Mouse (Mus musculus) ZHBTc4 (cell line): Measurements from ENCODE around the gene Etv5.
"Not testable (repeated sequence)": the region's sequence is repeated elsewhere in the genome, so short reads cannot be mapped to it uniquely, and the experiment has no call there.

Experiments used
- DNase-seq: peaks from one replicate; pipeline ENCODE4 v3.0.0-alpha.2; 2011; ENCODE audit warnings: low read depth, low spot score

The Etv5 gene

GRCm38 (mm10) chr16:22396420-22396819, 43.1 kb downstream of the Etv5 start:
- no peak for DNase-seq

GRCm38 (mm10) chr16:22395093-22395844, 44.2 kb downstream of the Etv5 start:
- DNase-seq, result peak; percentile 88

GRCm38 (mm10) chr16:22390348-22390897, 49.1 kb downstream of the Etv5 start:
- no peak for DNase-seq

DNA sequence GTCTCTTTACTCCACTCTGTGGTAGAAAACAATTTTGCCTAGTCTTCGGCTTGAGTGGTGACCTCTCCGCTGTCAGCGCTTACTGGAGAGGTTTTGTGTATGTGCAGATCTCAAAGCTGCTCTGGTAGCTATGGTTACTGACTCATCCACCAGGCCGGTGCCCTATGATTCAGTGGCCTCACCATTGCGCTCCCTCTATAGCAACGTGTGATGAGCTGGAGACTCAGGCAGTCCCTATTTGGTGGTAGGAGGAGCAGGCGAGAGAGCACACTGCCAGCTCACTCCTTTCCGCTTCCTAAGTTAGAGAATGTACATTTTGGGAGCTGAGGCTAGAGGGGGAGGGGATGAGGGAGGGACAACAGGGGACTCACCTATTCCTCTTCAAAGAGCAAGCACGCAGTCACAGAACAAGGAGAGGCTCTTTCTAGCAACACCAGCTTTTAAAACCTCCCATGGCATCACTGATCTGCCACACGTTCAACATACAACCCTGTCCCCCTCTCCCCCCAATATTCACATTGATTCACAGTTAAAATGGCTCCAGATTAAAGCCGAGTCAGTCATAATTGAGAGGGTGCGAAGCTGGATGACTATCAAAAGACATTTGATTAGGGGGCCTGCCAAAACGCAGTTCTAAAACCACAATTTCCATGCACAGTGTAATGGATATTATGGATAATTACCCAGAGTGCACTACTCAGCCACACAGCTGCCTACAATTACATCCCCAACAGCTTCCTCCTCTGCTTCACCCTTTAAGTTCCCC, 50.2 kb downstream of the Etv5 start:
- DNase-seq, result peak; percentile 56

DNA sequence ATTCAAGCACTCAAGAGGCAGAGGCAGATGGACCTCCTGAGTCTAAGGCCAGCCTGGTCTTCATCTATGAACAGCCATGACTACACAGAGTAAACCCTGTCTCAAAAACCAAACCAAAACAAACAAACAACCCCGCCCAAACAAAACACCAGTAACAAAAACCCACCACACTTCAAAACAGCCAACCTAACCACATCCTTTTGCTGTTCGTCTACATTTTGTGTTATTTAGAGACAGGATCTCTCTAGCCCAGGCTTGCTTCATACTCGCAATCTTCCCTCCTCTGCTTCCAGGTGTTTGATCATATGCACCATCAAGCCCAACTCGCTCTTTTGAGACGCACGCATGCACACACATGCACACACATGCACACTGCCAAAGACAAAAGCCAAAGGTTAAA, 51.8 kb downstream of the Etv5 start:
- DNase-seq, result no peak

GRCm38 (mm10) chr16:22382018-22382417, 57.5 kb downstream of the Etv5 start:
- not testable (repeated sequence) for DNase-seq

- DNase-seq, result no peak
Measured at GRCm38 (mm10) chr16:22380981-22381380, 58.5 kb downstream of the Etv5 start.

- DNase-seq, result no peak
Measured at GRCm38 (mm10) chr16:22379986-22380385, 59.5 kb downstream of the Etv5 start.

DNA sequence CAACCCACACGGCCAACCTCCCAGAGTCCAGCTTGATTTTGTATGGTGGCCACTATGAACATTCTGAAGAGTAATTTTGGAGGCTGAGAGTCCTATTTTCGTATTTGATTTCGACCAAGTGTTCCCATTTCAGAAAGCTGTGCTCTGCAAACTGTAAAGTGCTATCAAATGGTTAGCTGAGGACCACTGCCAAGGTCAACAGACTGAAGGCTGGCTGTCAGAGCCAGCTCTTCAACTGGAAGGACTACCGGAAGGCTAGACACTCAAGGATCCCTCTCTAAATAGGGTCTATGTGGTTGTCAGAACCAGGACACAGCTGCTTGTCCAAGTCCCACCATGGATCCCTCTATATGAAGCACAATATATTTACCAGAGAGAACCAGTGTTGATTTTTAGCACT, 60.2 kb downstream of the Etv5 start:
- DNase-seq, result no peak

DNA sequence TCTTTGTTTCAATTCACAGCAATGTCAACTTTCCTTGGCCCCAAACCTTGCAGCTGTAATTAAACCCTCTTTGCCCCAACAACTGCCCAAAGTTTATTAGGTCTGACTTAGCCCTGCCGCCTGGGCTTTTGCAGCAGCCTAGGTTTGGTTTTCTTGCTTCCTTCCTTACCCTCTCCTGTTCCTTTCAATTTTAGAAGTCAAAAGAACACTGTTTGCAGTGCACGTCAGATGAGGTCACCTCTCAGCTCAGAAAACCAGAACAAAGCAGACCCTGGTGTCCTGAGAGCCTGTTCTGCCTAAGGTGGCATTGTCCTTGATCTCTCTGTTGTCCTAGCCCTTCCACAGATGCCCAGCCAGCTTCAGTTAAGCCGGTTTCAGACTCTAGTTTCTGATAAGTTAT, 61.8 kb downstream of the Etv5 start:
- peak; percentile 46 for DNase-seq

GRCm38 (mm10) chr16:22374898-22375297, 64.6 kb downstream of the Etv5 start:
- no peak for DNase-seq

- no peak for DNase-seq
Measured at GRCm38 (mm10) chr16:22372701-22373124, 66.8 kb downstream of the Etv5 start.

GRCm38 (mm10) chr16:22372225-22372624, 67.3 kb downstream of the Etv5 start:
- no peak for DNase-seq

DNA sequence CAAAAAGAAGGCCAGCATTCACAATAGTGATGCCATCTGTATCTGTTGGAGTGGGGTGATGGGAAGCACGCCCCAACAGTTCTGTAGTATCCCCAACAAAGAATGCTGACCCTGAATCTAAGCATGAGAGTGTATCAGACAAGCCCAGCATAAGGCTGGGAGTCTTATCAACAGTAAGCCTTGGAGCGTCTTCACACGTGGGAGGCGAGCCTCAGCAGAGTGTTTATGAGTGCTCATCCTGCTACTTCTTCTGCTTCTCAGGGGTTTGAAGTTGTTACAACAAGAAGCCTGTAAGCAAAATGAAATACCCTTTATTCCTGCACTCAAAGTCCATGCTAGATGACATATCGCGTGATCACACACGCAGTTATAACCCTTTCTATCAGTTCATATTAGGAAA, 72.4 kb downstream of the Etv5 start:
- DNase-seq, result no peak

DNA sequence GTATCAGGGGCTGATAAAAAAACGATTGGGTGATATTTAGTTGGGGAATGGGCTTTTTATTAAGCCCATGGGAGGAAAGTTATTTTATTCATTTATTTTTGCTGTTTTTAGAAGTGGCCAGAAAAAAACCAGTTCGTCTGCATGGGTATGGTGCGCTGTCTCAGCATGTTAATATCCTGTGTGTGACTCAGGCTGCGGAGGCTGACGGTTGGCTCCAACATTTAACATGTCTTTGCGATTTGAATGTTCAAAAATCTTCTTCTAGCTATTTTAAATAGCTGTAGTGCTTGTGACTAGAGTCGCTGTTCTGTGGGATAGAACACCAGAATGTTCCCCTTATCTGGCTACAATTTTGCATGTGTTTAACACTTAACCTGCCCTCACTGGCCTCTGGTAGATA, 73.5 kb downstream of the Etv5 start:
- DNase-seq, result no peak

DNA sequence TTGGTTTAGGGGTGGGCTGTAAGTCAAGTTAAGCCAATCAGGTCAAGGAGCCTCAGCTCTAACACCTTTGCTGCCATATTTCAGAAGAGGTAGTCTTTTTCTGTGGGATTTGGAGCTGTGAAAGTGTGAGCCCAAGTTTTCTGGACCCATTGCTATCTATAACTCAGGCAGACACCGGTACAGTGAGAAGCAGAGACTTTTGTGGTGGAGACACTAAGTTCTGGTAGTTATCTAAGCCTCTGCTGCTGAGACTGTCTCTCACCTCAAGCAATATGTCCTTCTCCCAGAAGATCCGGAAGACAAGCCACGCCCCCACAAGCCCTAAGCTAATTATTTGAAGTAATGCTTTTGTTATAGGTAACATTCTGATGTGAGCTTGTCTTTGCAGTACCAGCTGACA, 73.9 kb downstream of the Etv5 start:
- DNase-seq, result no peak

GRCm38 (mm10) chr16:22358701-22359354, 80.7 kb downstream of the Etv5 start:
- no peak for DNase-seq

GRCm38 (mm10) chr16:22354177-22354576, 85.3 kb downstream of the Etv5 start:
- peak; percentile 81 for DNase-seq

- no peak for DNase-seq
Measured at GRCm38 (mm10) chr16:22353639-22354038, 85.9 kb downstream of the Etv5 start.

DNA sequence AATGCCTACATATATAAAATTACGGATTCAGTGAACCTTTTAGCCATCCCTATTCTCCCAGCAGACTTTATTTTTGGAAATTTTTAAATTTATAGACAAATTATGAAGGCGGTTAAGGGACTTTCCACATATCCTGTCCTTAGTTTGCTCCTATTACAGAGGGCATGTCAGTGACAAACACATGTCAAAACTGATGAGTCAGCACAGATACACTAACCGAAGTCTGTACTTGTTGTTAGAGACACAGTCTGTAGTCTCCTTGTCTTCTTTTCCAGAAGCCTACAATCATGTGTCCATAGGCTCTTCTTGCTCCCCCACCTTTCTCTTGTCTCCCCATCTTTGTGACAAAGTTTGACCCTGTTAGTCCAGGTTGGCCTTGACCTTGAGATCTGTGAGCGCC, 88.3 kb downstream of the Etv5 start:
- DNase-seq, result no peak

- DNase-seq, result no peak
Measured at GRCm38 (mm10) chr16:22349798-22350197, 89.7 kb downstream of the Etv5 start.
